Mouse (Mus musculus): ENCODE results near the gene Cyb5d2.

GRCm38 (mm10) chr11:72792033-72792432 lies 3.9 kb downstream of the Cyb5d2 start:
- no peak for TF ChIP-seq CTCF (conservative IDR thresholded peaks at IDR 0.05; ENCODE audit: insufficient read depth, insufficient read length, low read depth, low read length)
- TF ChIP-seq POLR2A (IDR thresholded peaks at IDR 0.05; ENCODE audit: low read depth, low read length) = no peak
